Mouse (Mus musculus): ENCODE measurements around the gene Kel. TPM values are rescaled to one million over a fixed set of nuclear protein-coding genes. Genes with fewer than 3 reads are reported as not detected.

Gene Kel
- polyA plus RNA-seq, 1 experiment from 2014 or later: 322 TPM

GRCm38 (mm10) chr6:41641173-41641866 lies 62.8 kb downstream of the Kel start:
- Histone ChIP-seq H3K4me2 (ENCODE audit: low read depth, low read length) (no peak overlapping the region), H3K9ac (ENCODE audit: low read depth, low read length) (no peak overlapping the region), H3K9me3 (replicated peaks; ENCODE audit: control insufficient read depth, low read length) (no peaks in the 10 kb centered on the region), H3K36me3 (ENCODE audit: control insufficient read depth, insufficient read depth) (no peaks in the 10 kb centered on the region), H3K4me1 (ENCODE audit: control insufficient read depth, low read depth, low read length) (no peaks in the 10 kb centered on the region), H3K27me3 (ENCODE audit: control insufficient read depth, insufficient read depth, low read depth, low read length) (no peaks in the 10 kb centered on the region), H3K4me3 (ENCODE audit: low read depth, low read length) (no peak overlapping the region), H3K27ac (ENCODE audit: low read length) (no peak overlapping the region)
- WGBS (ENCODE audit: insufficient replicate concordance): 54% methylated on average over 6 of the region's 6 CpGs
- ATAC-seq (ENCODE audit: low read depth): no peak

- no peaks in the 10 kb centered on the region for H3K9me3 ChIP-seq (replicated peaks; ENCODE audit: control insufficient read depth, low read length)
- H3K4me1 ChIP-seq (ENCODE audit: control insufficient read depth, low read depth, low read length): no peaks in the 10 kb centered on the region
- no peaks in the 10 kb centered on the region for H3K27me3 ChIP-seq (ENCODE audit: control insufficient read depth, insufficient read depth, low read depth, low read length)
- no peak overlapping the region for H3K9ac ChIP-seq (ENCODE audit: low read depth, low read length)
- WGBS (ENCODE audit: insufficient replicate concordance): 61% methylated on average over 3 of the region's 3 CpGs
- H3K4me3 ChIP-seq (ENCODE audit: low read depth, low read length): no peak overlapping the region
- no peaks in the 10 kb centered on the region for H3K36me3 ChIP-seq (ENCODE audit: control insufficient read depth, insufficient read depth)
- H3K27ac ChIP-seq (ENCODE audit: low read length): no peak overlapping the region
- no peak overlapping the region for H3K4me2 ChIP-seq (ENCODE audit: low read depth, low read length)
- no peak for ATAC-seq (ENCODE audit: low read depth)
Measured at GRCm38 (mm10) chr6:41640449-41640848, 63.7 kb downstream of the Kel start.

DNA sequence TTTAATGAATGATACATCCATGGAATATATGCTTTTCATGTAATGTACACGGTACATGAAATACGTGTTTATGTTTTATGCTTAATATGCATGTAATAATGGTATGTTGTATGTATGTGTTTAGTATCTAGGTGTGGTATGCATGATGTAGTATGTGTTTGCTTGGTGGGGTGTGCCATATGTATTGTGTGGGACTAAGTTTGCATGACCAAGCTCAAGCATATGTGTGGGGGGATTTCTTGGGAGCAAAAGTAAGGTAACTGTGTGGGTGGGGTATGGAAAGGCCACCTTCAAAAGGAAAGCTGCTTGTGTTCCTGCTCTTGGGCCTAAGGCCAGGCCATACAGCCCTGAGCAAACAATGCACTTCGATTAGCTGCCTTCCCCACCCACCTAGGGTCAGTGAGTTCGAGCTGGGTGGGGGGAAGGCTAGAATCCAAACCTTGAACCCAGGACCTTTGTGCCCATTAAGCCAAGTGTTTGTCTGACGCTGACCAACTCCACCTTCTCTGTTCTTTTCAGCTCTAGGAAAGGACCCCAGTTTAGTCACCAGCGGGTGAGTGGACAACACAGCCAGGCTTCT lies 66.1 kb downstream of the Kel start:
- Histone ChIP-seq H3K36me3 (ENCODE audit: control insufficient read depth, insufficient read depth) (no peaks in the 10 kb centered on the region), H3K9me3 (replicated peaks; ENCODE audit: control insufficient read depth, low read length) (no peaks in the 10 kb centered on the region), H3K4me1 (ENCODE audit: control insufficient read depth, low read depth, low read length) (no peaks in the 10 kb centered on the region), H3K27ac (ENCODE audit: low read length) (no peak overlapping the region), H3K4me3 (ENCODE audit: low read depth, low read length) (no peak overlapping the region), H3K4me2 (ENCODE audit: low read depth, low read length) (no peak overlapping the region), H3K9ac (ENCODE audit: low read depth, low read length) (no peak overlapping the region), H3K27me3 (ENCODE audit: control insufficient read depth, insufficient read depth, low read depth, low read length) (no peaks in the 10 kb centered on the region)
- 53% methylated on average over 6 of the region's 6 CpGs for WGBS (ENCODE audit: insufficient replicate concordance)
- ATAC-seq (ENCODE audit: low read depth): peak; percentile 55

DNA sequence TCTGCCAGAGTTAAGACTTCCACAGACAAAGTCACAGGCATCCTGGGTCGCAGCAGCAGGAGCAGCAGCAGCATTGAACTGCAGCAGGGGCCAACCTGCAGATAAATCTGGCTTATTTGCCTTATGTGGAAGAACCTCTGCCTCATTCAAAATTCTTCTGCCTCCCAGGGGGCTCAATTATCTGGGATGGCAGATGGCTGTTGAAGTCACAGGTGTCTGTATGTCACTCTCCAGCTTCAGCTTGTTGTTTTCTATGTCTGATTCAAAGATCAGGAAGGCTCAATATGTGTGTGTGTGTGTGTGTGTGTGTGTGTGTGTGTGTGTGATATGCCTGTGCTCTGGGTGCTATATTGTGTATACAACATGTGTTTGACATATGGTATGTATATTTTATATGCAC lies 66.7 kb downstream of the Kel start:
- ATAC-seq (ENCODE audit: low read depth): no peak
- no peak overlapping the region for H3K4me3 ChIP-seq (ENCODE audit: low read depth, low read length)
- no peaks in the 10 kb centered on the region for H3K27me3 ChIP-seq (ENCODE audit: control insufficient read depth, insufficient read depth, low read depth, low read length)
- no peak overlapping the region for H3K9ac ChIP-seq (ENCODE audit: low read depth, low read length)
- H3K4me2 ChIP-seq (ENCODE audit: low read depth, low read length): no peak overlapping the region
- no peaks in the 10 kb centered on the region for H3K4me1 ChIP-seq (ENCODE audit: control insufficient read depth, low read depth, low read length)
- H3K27ac ChIP-seq (ENCODE audit: low read length): no peak overlapping the region
- H3K9me3 ChIP-seq (replicated peaks; ENCODE audit: control insufficient read depth, low read length): no peaks in the 10 kb centered on the region
- no peaks in the 10 kb centered on the region for H3K36me3 ChIP-seq (ENCODE audit: control insufficient read depth, insufficient read depth)
- WGBS (ENCODE audit: insufficient replicate concordance): 43% methylated on average over 1 of the region's 1 CpGs

Other genes with a start within 250 kb of the Kel start
- gene Prss1, start 245.4 kb downstream of the Kel start, polyA plus RNA-seq (2015; fragmentation: Nextera tagmentation; extraction: Ambion mirVana): 0.58 and 5.6 TPM in 2 replicates
- 0.46 and 4.0 TPM in 2 replicates for gene Prss2, start 182.6 kb downstream of the Kel start, polyA plus RNA-seq (2015; fragmentation: Nextera tagmentation; extraction: Ambion mirVana)
- gene Ephb6, start 98.9 kb downstream of the Kel start, polyA plus RNA-seq (2015; fragmentation: Nextera tagmentation; extraction: Ambion mirVana): 0.65 and 0.92 TPM in 2 replicates
- gene Trpv6, start 67.9 kb downstream of the Kel start, polyA plus RNA-seq (2015; fragmentation: Nextera tagmentation; extraction: Ambion mirVana): 0.02 and 0.06 TPM in 2 replicates
- gene Trpv5, start 23.6 kb downstream of the Kel start, polyA plus RNA-seq (2015; fragmentation: Nextera tagmentation; extraction: Ambion mirVana): 0.05 and 0.06 TPM in 2 replicates
- not detected in 2 replicates for gene Llcfc1, start 19.9 kb downstream of the Kel start, polyA plus RNA-seq (2015; fragmentation: Nextera tagmentation; extraction: Ambion mirVana)
- gene Olfr459, start 70.8 kb upstream of the Kel start, polyA plus RNA-seq (2015; fragmentation: Nextera tagmentation; extraction: Ambion mirVana): not detected in 2 replicates
- gene Pip, start 143.2 kb upstream of the Kel start, polyA plus RNA-seq (2015; fragmentation: Nextera tagmentation; extraction: Ambion mirVana): not detected in 2 replicates
- not detected in 2 replicates for gene Sval2, start 148.7 kb upstream of the Kel start, polyA plus RNA-seq (2015; fragmentation: Nextera tagmentation; extraction: Ambion mirVana)
- gene Sval1, start 247.3 kb upstream of the Kel start, polyA plus RNA-seq (2015; fragmentation: Nextera tagmentation; extraction: Ambion mirVana): not detected in 2 replicates